In genomic region chr5:102069767-102070413, GRCm38 (mm10) we compare ENCODE assay signal across 8 mouse cellular contexts. TPM values are rescaled to one million over a fixed set of nuclear protein-coding genes. Genes with fewer than 3 reads are reported as not detected.
DNase-seq lines count a peak whose midpoint lies in the region; ATAC-seq and TF ChIP-seq lines count a peak whose summit lies in the region.

Wdfy3 (minus strand) TSS chr5:102069921.

- intact Hi-C loops in left cerebral cortex, postnatal 25 days (cut with DNase I), result loop anchor here (2.0 to 5.0 kb wide), 2 partner anchors 53 to 137 kb away; no protein-coding TSS in a partner anchor

- H3K27me3 ChIP-seq in intestine, postnatal 0 days (replicated peaks; ENCODE audit: control insufficient read depth, insufficient read depth, low read length), result no peaks in the 10 kb centered on the region

- DNase-seq in adrenal gland, postnatal 14 days, result peak; percentile 96
- peak; percentile 91 for DNase-seq in embryo, embryonic 9.5 days (ENCODE audit: extremely low spot score)
- peak; percentile 82 to 87 for DNase-seq in gastrocnemius, postnatal 4 days (ENCODE audit: low spot score in 2 of 2)
- peak; percentile 90 to 94 for DNase-seq in left cerebral cortex, postnatal 25 days (ENCODE audit: low spot score in 2 of 2)
- DNase-seq in right cerebral cortex, postnatal 25 days, result peak; percentile 92
- no peak for DNase-seq in T-cell, adult 2 months (ENCODE audit: low spot score)

- no peaks in the 10 kb centered on the region for H3K36me3 ChIP-seq in intestine, postnatal 0 days (ENCODE audit: control insufficient read depth, insufficient read depth)

- no peaks in the 10 kb centered on the region for H3K4me1 ChIP-seq in intestine, postnatal 0 days (replicated peaks; ENCODE audit: control insufficient read depth, insufficient read depth, low read length)

- peak within 1 kb of the TSS; percentile 99 for H3K4me3 ChIP-seq in intestine, postnatal 0 days (ENCODE audit: low read depth, low read length)

- H3K27ac ChIP-seq in intestine, postnatal 0 days (ENCODE audit: low read depth, low read length), result peak within 1 kb of the TSS; percentile 81

- H3K9ac ChIP-seq in intestine, postnatal 0 days (ENCODE audit: low read depth, low read length), result peak within 1 kb of the TSS; percentile 95

- peak; percentile 39 for TF ChIP-seq CTCF in intestine, postnatal 0 days (IDR thresholded peaks at IDR 0.05; ENCODE audit: low read depth)

- H3K4me2 ChIP-seq in intestine, postnatal 0 days (replicated peaks; ENCODE audit: low read depth), result peak within 1 kb of the TSS; percentile 88

- no peaks in the 10 kb centered on the region for H3K9me3 ChIP-seq in intestine, postnatal 0 days (ENCODE audit: control insufficient read depth)

- ATAC-seq in intestine, postnatal 0 days, result peak; percentile 95
- peak; percentile 93 for ATAC-seq in megakaryocyte-erythroid progenitor cell, adult 5-6 weeks (replicated peaks; ENCODE audit: low FRiP score, low TSS enrichment, poor library complexity, severe bottlenecking)

- under 1% methylated on average over 46 of the region's 62 CpGs for WGBS in intestine, postnatal 0 days

RNA-seq across cellular contexts. Expression of gene Wdfy3, which starts in this region (rescaled TPM):
- total RNA-seq in adrenal gland, postnatal 14 days (2021), result 46.0 and 46.5 TPM in 2 replicates
- total RNA-seq in gastrocnemius, postnatal 4 days (2021), result 10 to 100 TPM; 40.9 to 41.4 TPM
- polyA plus RNA-seq in intestine, postnatal 0 days (2015; fragmentation: Nextera tagmentation; extraction: Ambion mirVana), result 7.0 and 7.8 TPM in 2 replicates
- total RNA-seq in left cerebral cortex, postnatal 25 days (2021), result 100 to 1,000 TPM; 125 to 129 TPM
- total RNA-seq in megakaryocyte-erythroid progenitor cell, adult 5-6 weeks (2014; fragmentation: Nextera tagmentation), result 19.4 and 24.2 TPM in 2 replicates
- total RNA-seq in megakaryocyte-erythroid progenitor cell, adult 5-6 weeks (2017), result 8.4 and 10.6 TPM in 2 replicates
